Mouse (Mus musculus): ENCODE results near the gene 4930438A08Rik. TPM values are rescaled to one million over a fixed set of nuclear protein-coding genes. Genes with fewer than 3 reads are reported as not detected.
"Not testable (repeated sequence)": the region's sequence is repeated elsewhere in the genome, so short reads cannot be mapped to it uniquely, and the experiment has no call there.

The 4930438A08Rik gene
- polyA plus RNA-seq, 1 experiment from 2014 or later, result 0.20 TPM

- H3K27ac ChIP-seq (replicated peaks; ENCODE audit: low read depth, low read length), result no peak overlapping the region
- no peaks in the 10 kb centered on the region for H3K27me3 ChIP-seq (ENCODE audit: control insufficient read depth, insufficient read depth, low read length)
- H3K4me2 ChIP-seq (ENCODE audit: low read depth, low read length), result 0 out of 2 replicates have a peak overlapping the region, but pooled peaks have one; percentile 6
- peak; percentile 26 for DNase-seq (ENCODE audit: low spot score)
- H3K4me3 ChIP-seq (ENCODE audit: low read depth, low read length), result no peak overlapping the region
- H3K36me3 ChIP-seq (replicated peaks; ENCODE audit: control insufficient read depth, insufficient read depth, low read depth, low read length), result no peaks in the 10 kb centered on the region
- ATAC-seq (replicated peaks; ENCODE audit: insufficient number of reproducible peaks, low FRiP score, low TSS enrichment, low read depth), result no peak
- WGBS, result 22% methylated on average over 7 of the region's 7 CpGs
- H3K9me3 ChIP-seq (replicated peaks; ENCODE audit: control insufficient read depth, low read length), result no peaks in the 10 kb centered on the region
- no peaks in the 10 kb centered on the region for H3K4me1 ChIP-seq (ENCODE audit: control insufficient read depth, insufficient read depth, low read length)
- no peak overlapping the region for H3K9ac ChIP-seq (replicated peaks; ENCODE audit: low read length)
Observed at GRCm38 (mm10) chr11:58303594-58303993, 29.0 kb downstream of the 4930438A08Rik start.

GRCm38 (mm10) chr11:58305299-58305698 lies 30.7 kb downstream of the 4930438A08Rik start:
- H3K9me3 ChIP-seq (replicated peaks; ENCODE audit: control insufficient read depth, low read length); H3K27me3 ChIP-seq (ENCODE audit: control insufficient read depth, insufficient read depth, low read length); H3K36me3 ChIP-seq (replicated peaks; ENCODE audit: control insufficient read depth, insufficient read depth, low read depth, low read length); H3K4me2 ChIP-seq (ENCODE audit: low read depth, low read length); H3K4me3 ChIP-seq (ENCODE audit: low read depth, low read length); DNase-seq (ENCODE audit: low spot score); H3K27ac ChIP-seq (replicated peaks; ENCODE audit: low read depth, low read length); ATAC-seq (replicated peaks; ENCODE audit: insufficient number of reproducible peaks, low FRiP score, low TSS enrichment, low read depth); H3K9ac ChIP-seq (replicated peaks; ENCODE audit: low read length); H3K4me1 ChIP-seq (ENCODE audit: control insufficient read depth, insufficient read depth, low read length): not testable (repeated sequence)
- 90% methylated on average over 8 of the region's 8 CpGs for WGBS

GRCm38 (mm10) chr11:58306860-58307308 lies 32.3 kb downstream of the 4930438A08Rik start, which contains the start of gene Zfp692:
TSS of gene Zfp692 (plus strand) at chr11:58307069.
- no peaks in the 10 kb centered on the region for H3K27me3 ChIP-seq (ENCODE audit: control insufficient read depth, insufficient read depth, low read length)
- H3K36me3 ChIP-seq (replicated peaks; ENCODE audit: control insufficient read depth, insufficient read depth, low read depth, low read length), result no peaks in the 10 kb centered on the region
- H3K9me3 ChIP-seq (replicated peaks; ENCODE audit: control insufficient read depth, low read length), result no peaks in the 10 kb centered on the region
- no peaks in the 10 kb centered on the region for H3K4me1 ChIP-seq (ENCODE audit: control insufficient read depth, insufficient read depth, low read length)
- peak within 1 kb of the TSS; percentile 92 for H3K4me2 ChIP-seq (ENCODE audit: low read depth, low read length)
- DNase-seq (ENCODE audit: low spot score) (peak; percentile 97), ATAC-seq (replicated peaks; ENCODE audit: insufficient number of reproducible peaks, low FRiP score, low TSS enrichment, low read depth) (peak; percentile 54)
- H3K27ac ChIP-seq (replicated peaks; ENCODE audit: low read depth, low read length), result peak within 1 kb of the TSS; percentile 47; the same call in 1 of the 2 replicates
- peak within 1 kb of the TSS; percentile 77 for H3K9ac ChIP-seq (replicated peaks; ENCODE audit: low read length)
- peak within 1 kb of the TSS; percentile 53 for H3K4me3 ChIP-seq (ENCODE audit: low read depth, low read length)
- 0% methylated on average over 34 of the region's 34 CpGs for WGBS

GRCm38 (mm10) chr11:58307411-58308080 lies 32.9 kb downstream of the 4930438A08Rik start:
- peak; percentile 64 for ATAC-seq (replicated peaks; ENCODE audit: insufficient number of reproducible peaks, low FRiP score, low TSS enrichment, low read depth)
- H3K9ac ChIP-seq (replicated peaks; ENCODE audit: low read length), result peak overlapping the region; percentile 77
- peak overlapping the region; percentile 53 for H3K4me3 ChIP-seq (ENCODE audit: low read depth, low read length)
- H3K27ac ChIP-seq (replicated peaks; ENCODE audit: low read depth, low read length), result peak overlapping the region; percentile 47; the same call in 1 of the 2 replicates
- peak; percentile 73 for DNase-seq (ENCODE audit: low spot score)
- no peaks in the 10 kb centered on the region for H3K4me1 ChIP-seq (ENCODE audit: control insufficient read depth, insufficient read depth, low read length)
- H3K4me2 ChIP-seq (ENCODE audit: low read depth, low read length), result peak overlapping the region; percentile 92
- H3K27me3 ChIP-seq (ENCODE audit: control insufficient read depth, insufficient read depth, low read length), result no peaks in the 10 kb centered on the region
- no peaks in the 10 kb centered on the region for H3K9me3 ChIP-seq (replicated peaks; ENCODE audit: control insufficient read depth, low read length)
- under 1% methylated on average over 41 of the region's 42 CpGs for WGBS
- no peaks in the 10 kb centered on the region for H3K36me3 ChIP-seq (replicated peaks; ENCODE audit: control insufficient read depth, insufficient read depth, low read depth, low read length)

GRCm38 (mm10) chr11:58308661-58309060 lies 34.1 kb downstream of the 4930438A08Rik start:
- Histone ChIP-seq H3K9ac (replicated peaks; ENCODE audit: low read length) (no peak overlapping the region), H3K27ac (replicated peaks; ENCODE audit: low read depth, low read length) (no peak overlapping the region), H3K4me1 (ENCODE audit: control insufficient read depth, insufficient read depth, low read length) (no peaks in the 10 kb centered on the region), H3K4me2 (ENCODE audit: low read depth, low read length) (no peak overlapping the region), H3K9me3 (replicated peaks; ENCODE audit: control insufficient read depth, low read length) (no peaks in the 10 kb centered on the region), H3K27me3 (ENCODE audit: control insufficient read depth, insufficient read depth, low read length) (no peaks in the 10 kb centered on the region), H3K36me3 (replicated peaks; ENCODE audit: control insufficient read depth, insufficient read depth, low read depth, low read length) (no peaks in the 10 kb centered on the region), H3K4me3 (ENCODE audit: low read depth, low read length) (no peak overlapping the region)
- 92% methylated on average over 9 of the region's 9 CpGs for WGBS
- DNase-seq (ENCODE audit: low spot score) (no peak), ATAC-seq (replicated peaks; ENCODE audit: insufficient number of reproducible peaks, low FRiP score, low TSS enrichment, low read depth) (no peak)

- Histone ChIP-seq H3K9me3 (replicated peaks; ENCODE audit: control insufficient read depth, low read length) (no peaks in the 10 kb centered on the region), H3K4me2 (ENCODE audit: low read depth, low read length) (no peak overlapping the region), H3K27me3 (ENCODE audit: control insufficient read depth, insufficient read depth, low read length) (no peaks in the 10 kb centered on the region), H3K9ac (replicated peaks; ENCODE audit: low read length) (no peak overlapping the region), H3K36me3 (replicated peaks; ENCODE audit: control insufficient read depth, insufficient read depth, low read depth, low read length) (peaks cover 4% of the 10 kb centered on the region; the same call in 1 of the 2 replicates), H3K4me3 (ENCODE audit: low read depth, low read length) (no peak overlapping the region), H3K27ac (replicated peaks; ENCODE audit: low read depth, low read length) (no peak overlapping the region), H3K4me1 (ENCODE audit: control insufficient read depth, insufficient read depth, low read length) (no peaks in the 10 kb centered on the region)
- DNase-seq (ENCODE audit: low spot score) (no peak), ATAC-seq (replicated peaks; ENCODE audit: insufficient number of reproducible peaks, low FRiP score, low TSS enrichment, low read depth) (no peak)
- 89% methylated on average over 6 of the region's 6 CpGs for WGBS
Observed at GRCm38 (mm10) chr11:58314069-58314468, 39.5 kb downstream of the 4930438A08Rik start.

- Histone ChIP-seq H3K27ac (replicated peaks; ENCODE audit: low read depth, low read length) (no peak overlapping the region), H3K36me3 (replicated peaks; ENCODE audit: control insufficient read depth, insufficient read depth, low read depth, low read length) (peaks cover 4% of the 10 kb centered on the region; the same call in 1 of the 2 replicates), H3K4me3 (ENCODE audit: low read depth, low read length) (no peak overlapping the region), H3K9me3 (replicated peaks; ENCODE audit: control insufficient read depth, low read length) (no peaks in the 10 kb centered on the region), H3K4me2 (ENCODE audit: low read depth, low read length) (no peak overlapping the region), H3K27me3 (ENCODE audit: control insufficient read depth, insufficient read depth, low read length) (no peaks in the 10 kb centered on the region), H3K4me1 (ENCODE audit: control insufficient read depth, insufficient read depth, low read length) (no peaks in the 10 kb centered on the region), H3K9ac (replicated peaks; ENCODE audit: low read length) (no peak overlapping the region)
- ATAC-seq (replicated peaks; ENCODE audit: insufficient number of reproducible peaks, low FRiP score, low TSS enrichment, low read depth) (no peak), DNase-seq (ENCODE audit: low spot score) (no peak)
- 90% methylated on average over 5 of the region's 5 CpGs for WGBS
Observed at GRCm38 (mm10) chr11:58315536-58316168, 41.1 kb downstream of the 4930438A08Rik start.

- no peaks in the 10 kb centered on the region for H3K9me3 ChIP-seq (replicated peaks; ENCODE audit: control insufficient read depth, low read length)
- H3K9ac ChIP-seq (replicated peaks; ENCODE audit: low read length), result no peak overlapping the region
- H3K36me3 ChIP-seq (replicated peaks; ENCODE audit: control insufficient read depth, insufficient read depth, low read depth, low read length), result peaks cover 4% of the 10 kb centered on the region; the same call in 1 of the 2 replicates
- no peak overlapping the region for H3K4me3 ChIP-seq (ENCODE audit: low read depth, low read length)
- ATAC-seq (replicated peaks; ENCODE audit: insufficient number of reproducible peaks, low FRiP score, low TSS enrichment, low read depth) (no peak), DNase-seq (ENCODE audit: low spot score) (no peak)
- no peaks in the 10 kb centered on the region for H3K4me1 ChIP-seq (ENCODE audit: control insufficient read depth, insufficient read depth, low read length)
- no peak overlapping the region for H3K4me2 ChIP-seq (ENCODE audit: low read depth, low read length)
- no peaks in the 10 kb centered on the region for H3K27me3 ChIP-seq (ENCODE audit: control insufficient read depth, insufficient read depth, low read length)
- 84% methylated on average over 17 of the region's 17 CpGs for WGBS
- H3K27ac ChIP-seq (replicated peaks; ENCODE audit: low read depth, low read length), result no peak overlapping the region
Observed at GRCm38 (mm10) chr11:58316344-58316743, 41.7 kb downstream of the 4930438A08Rik start.

Measured in embryonic facial prominence, embryonic 11.5 days (tissue).